Mouse (Mus musculus): ENCODE measurements at regions not wholly inside any gene's neighbourhood (a gene's known extent, or its start where the extent isn't known, plus 50 kb on each side); places are given as distances from the start of the nearest gene placed in this dataset. TPM values are rescaled to one million over a fixed set of nuclear protein-coding genes. Genes with fewer than 3 reads are reported as not detected.

DNA sequence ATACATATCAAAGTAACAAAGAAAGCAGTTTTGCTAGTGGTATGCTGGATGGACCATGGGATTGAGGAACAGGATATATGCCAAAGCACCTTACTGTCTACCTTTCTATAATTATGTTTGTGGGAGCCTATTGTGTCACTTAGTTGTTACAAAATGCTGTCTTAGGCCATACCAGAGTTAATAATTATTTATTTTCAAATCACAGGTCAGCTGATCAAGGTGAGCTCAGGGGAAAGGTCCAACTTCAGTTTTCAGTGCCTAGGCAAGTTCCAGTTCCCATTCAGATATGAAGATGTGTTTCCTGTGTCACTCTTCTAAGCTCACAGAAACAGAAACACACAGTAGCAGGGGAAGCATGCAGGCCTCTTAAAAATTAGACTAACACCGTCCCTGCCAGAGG is 75.5 kb upstream of the Ell2 start:
- DNase-seq (ENCODE audit: low spot score), result no peak

DNA sequence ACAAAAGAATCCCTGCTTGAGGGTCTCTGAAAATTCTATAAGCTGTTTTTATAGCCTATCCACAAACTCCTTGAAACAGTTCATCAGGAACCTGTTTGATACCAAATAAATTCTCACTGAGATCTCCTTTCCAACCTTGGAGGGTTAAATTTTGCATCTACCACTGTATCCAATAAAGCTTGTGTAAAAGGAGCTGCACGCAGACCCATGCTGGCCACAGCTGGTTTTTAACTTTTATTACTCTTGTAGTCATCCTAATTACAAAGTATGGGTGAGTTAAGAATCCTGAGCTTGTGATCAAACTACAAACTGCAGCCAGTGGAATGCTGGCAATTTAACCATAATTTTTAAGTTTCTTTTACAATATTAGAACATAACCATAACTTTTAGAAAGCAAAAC is 59.0 kb upstream of the Ell2 start:
- DNase-seq (ENCODE audit: low spot score), result no peak

DNA sequence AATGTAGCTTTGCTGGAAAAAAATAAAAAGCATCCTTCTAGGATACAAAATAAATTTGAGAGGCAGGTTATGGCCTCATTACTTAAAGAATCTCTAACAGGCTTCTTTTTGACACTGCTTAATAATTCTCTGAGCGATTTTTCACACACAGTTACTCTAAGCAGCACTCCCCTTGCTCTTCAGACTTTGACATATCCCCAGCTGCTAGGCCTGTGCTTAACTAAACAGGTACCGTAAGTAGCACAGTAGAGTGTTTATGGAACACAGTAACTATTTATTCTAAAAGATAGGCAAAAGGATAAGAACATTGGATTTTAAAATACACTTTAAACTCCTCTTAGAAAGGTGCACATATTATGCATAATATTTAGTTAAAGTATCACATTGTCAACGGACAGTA is 54.6 kb upstream of the Ell2 start:
- DNase-seq (ENCODE audit: low spot score), result no peak

DNA sequence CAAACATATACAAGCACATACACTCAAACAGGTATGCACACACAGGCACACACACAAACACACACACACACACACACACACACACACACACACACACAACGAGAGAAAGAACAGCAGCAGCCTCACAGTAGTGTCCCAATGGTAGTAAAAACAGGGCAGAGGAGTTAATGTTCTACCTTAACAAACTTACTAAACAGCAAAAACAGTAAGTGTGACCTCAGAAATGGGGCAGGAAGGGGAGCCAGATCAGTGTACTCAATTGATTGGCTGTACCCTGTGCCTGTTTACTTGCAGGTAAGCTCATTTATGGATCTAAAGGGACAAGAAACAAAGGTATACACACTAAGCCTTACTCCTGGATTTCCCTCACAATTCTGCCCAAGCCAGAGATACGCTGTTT is 53.6 kb upstream of the Ell2 start:
- no peak for DNase-seq (ENCODE audit: low spot score)

Small RNA genes in the stretch of these regions (microRNA-seq; reads per million reads assigned to microRNA genes)
- gene Mir682, result not detected
